In the genomic region with DNA sequence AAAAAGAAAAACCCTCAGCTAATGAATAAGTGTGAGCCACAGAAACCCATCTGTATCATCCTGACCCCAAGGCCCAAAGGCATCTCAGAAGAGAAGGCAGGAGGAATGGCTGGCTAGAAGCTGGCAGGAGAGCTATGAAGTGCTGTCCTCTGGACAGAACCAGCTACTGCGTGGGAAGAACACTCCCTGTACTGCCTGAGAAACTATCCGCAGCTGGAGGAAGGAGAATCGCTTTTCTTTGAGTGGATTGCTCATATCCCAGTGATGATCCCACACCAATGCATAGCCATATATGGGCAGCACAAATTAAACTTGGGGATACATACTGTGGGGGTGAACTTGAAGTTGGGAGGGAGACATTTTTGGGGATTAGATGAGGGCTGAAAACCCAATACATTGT, we compare ENCODE assay signal across 20 mouse cellular contexts. TPM values are rescaled to one million over a fixed set of nuclear protein-coding genes. Genes with fewer than 3 reads are reported as not detected.
"Had no signal": no experiment of that assay in that cellular context is flagged by ENCODE, and none has a peak within 500 bp of the region (broad histone marks: within the 10 kb centered on the region; RNA-seq: fewer than 3 reads in every experiment).

No protein-coding gene starts in this region.

- H3K9ac ChIP-seq: intestine, embryonic 15.5 days; kidney, embryonic 15.5 days; limb, embryonic 12.5 days; limb, embryonic 15.5 days; neural tube, embryonic 12.5 days; neural tube, embryonic 15.5 days had no signal

- H3K4me2 ChIP-seq: intestine, embryonic 15.5 days; kidney, embryonic 15.5 days; limb, embryonic 12.5 days; limb, embryonic 15.5 days; midbrain, embryonic 11.5 days; neural tube, embryonic 12.5 days; neural tube, embryonic 15.5 days had no signal

- H3K27ac ChIP-seq: intestine, embryonic 15.5 days; kidney, embryonic 15.5 days; limb, embryonic 12.5 days; limb, embryonic 15.5 days; neural tube, embryonic 12.5 days; neural tube, embryonic 15.5 days had no signal

- DNase-seq: kidney, adult 11 months; kidney, adult 8-10 months; kidney, postnatal 10 days; kidney, postnatal 36 days; left cerebral cortex, postnatal 4 days; lung, adult 2 months; lung, postnatal 14 days; lung, postnatal 4 days; midbrain, embryonic 14.5 days; thymus, adult 18-20 months; thymus, postnatal 36 days had no signal

- H3K4me3 ChIP-seq: intestine, embryonic 15.5 days; kidney, embryonic 15.5 days; limb, embryonic 12.5 days; limb, embryonic 15.5 days; neural tube, embryonic 12.5 days; neural tube, embryonic 15.5 days had no signal

- H3K4me1 ChIP-seq: intestine, embryonic 15.5 days; kidney, embryonic 15.5 days; limb, embryonic 12.5 days; limb, embryonic 15.5 days; neural tube, embryonic 12.5 days; neural tube, embryonic 15.5 days had no signal

- H3K27me3 ChIP-seq: intestine, embryonic 15.5 days; kidney, embryonic 15.5 days; limb, embryonic 12.5 days; limb, embryonic 15.5 days; neural tube, embryonic 12.5 days; neural tube, embryonic 15.5 days had no signal

- H3K9me3 ChIP-seq: intestine, embryonic 15.5 days; kidney, embryonic 15.5 days; limb, embryonic 12.5 days; limb, embryonic 15.5 days; neural tube, embryonic 12.5 days; neural tube, embryonic 15.5 days had no signal

RNA-seq across cellular contexts. Expression of a gene that starts 11.5 kb away (rescaled TPM):
- total RNA-seq: left cerebral cortex, postnatal 14 days; midbrain, postnatal 0 days had no signal
- polyA plus RNA-seq: midbrain, embryonic 14.5 days; midbrain, postnatal 0 days had no signal
